Mouse (Mus musculus) thymus, postnatal 25 days (tissue): Measurements from ENCODE around the gene Rarb.

Experiments
- DNase-seq: peaks from one replicate; pipeline ENCODE4 v3.0.0; 2022

Rarb gene

GRCm38 (mm10) chr14:16525137-16525924, 293.6 kb downstream of the Rarb start:
- no peak for DNase-seq

GRCm38 (mm10) chr14:16522852-16523251, 296.1 kb downstream of the Rarb start:
- DNase-seq: no peak

GRCm38 (mm10) chr14:16519588-16520167, 299.3 kb downstream of the Rarb start:
- DNase-seq: no peak

GRCm38 (mm10) chr14:16517958-16518357, 301.0 kb downstream of the Rarb start:
- no peak for DNase-seq

- no peak for DNase-seq
Observed at GRCm38 (mm10) chr14:16515731-16516130, 303.2 kb downstream of the Rarb start.

GRCm38 (mm10) chr14:16510574-16510973, 308.4 kb downstream of the Rarb start:
- no peak for DNase-seq

GRCm38 (mm10) chr14:16509825-16510224, 309.1 kb downstream of the Rarb start:
- no peak for DNase-seq

- DNase-seq: no peak
Observed at GRCm38 (mm10) chr14:16508760-16509159, 310.2 kb downstream of the Rarb start.

- no peak for DNase-seq
Observed at GRCm38 (mm10) chr14:16497226-16497661, 321.7 kb downstream of the Rarb start.

GRCm38 (mm10) chr14:16483656-16484380, 335.1 kb downstream of the Rarb start:
- no peak for DNase-seq

- DNase-seq: no peak
Observed at GRCm38 (mm10) chr14:16480621-16481020, 338.3 kb downstream of the Rarb start.

- DNase-seq: no peak
Observed at GRCm38 (mm10) chr14:16479521-16479920, 339.4 kb downstream of the Rarb start.

GRCm38 (mm10) chr14:16478606-16479323, 340.2 kb downstream of the Rarb start:
- DNase-seq: no peak

GRCm38 (mm10) chr14:16448269-16448987, 370.5 kb downstream of the Rarb start:
- DNase-seq: no peak

- no peak for DNase-seq
Observed at GRCm38 (mm10) chr14:16447587-16447986, 371.4 kb downstream of the Rarb start.

- DNase-seq: no peak
Observed at GRCm38 (mm10) chr14:16444859-16445258, 374.1 kb downstream of the Rarb start.

- no peak for DNase-seq
Observed at GRCm38 (mm10) chr14:16439385-16440126, 379.4 kb downstream of the Rarb start.

GRCm38 (mm10) chr14:16437386-16437785, 381.6 kb downstream of the Rarb start:
- DNase-seq: no peak

- peak; percentile 48 for DNase-seq
Observed at GRCm38 (mm10) chr14:16434396-16435171, 384.4 kb downstream of the Rarb start.

GRCm38 (mm10) chr14:16433206-16433605, 385.8 kb downstream of the Rarb start:
- no peak for DNase-seq

GRCm38 (mm10) chr14:16432550-16432949, 386.4 kb downstream of the Rarb start:
- no peak for DNase-seq
